Mouse (Mus musculus): ENCODE measurements around the gene Vangl2. TPM values are rescaled to one million over a fixed set of nuclear protein-coding genes. Genes with fewer than 3 reads are reported as not detected.

Gene Vangl2
- total and polyA plus RNA-seq, 3 experiments: 0.39 to 3.0 TPM; not detected in 1

DNA sequence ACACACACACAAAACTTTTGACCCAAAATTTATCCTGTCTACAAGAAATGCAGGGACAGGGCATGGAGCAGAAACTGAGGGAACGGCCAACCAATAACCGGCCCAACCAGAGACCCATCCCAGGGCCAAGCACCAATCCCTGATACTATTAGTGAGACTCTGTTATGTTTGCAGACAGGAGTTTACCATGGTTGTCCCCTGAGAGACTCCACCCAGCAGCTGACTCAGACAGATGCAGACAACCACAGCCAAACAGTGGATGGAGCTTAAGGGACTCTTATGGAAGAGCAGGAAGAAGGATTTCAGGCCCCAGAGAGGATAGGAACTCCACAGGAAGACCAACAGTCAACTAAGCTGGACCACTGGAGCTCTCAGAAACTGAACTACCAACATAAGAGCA, 1.7 kb upstream of the Vangl2 start:
- peaks cover 3 to 12% of the 10 kb centered on the region in 2 experiments; a peak in 3 of 4 replicates for H3K27me3 ChIP-seq (ENCODE audit: control insufficient read depth in 1 of 2, insufficient read depth in 2 of 2, low read length in 2 of 2)
- H3K36me3 ChIP-seq (ENCODE audit: control insufficient read depth in 1 of 2, insufficient read depth in 2 of 2, low read length in 2 of 2): peaks cover 0 to 2% of the 10 kb centered on the region in 2 experiments; a peak in 1 of 4 replicates
- no peak overlapping the region for H3K27ac ChIP-seq (ENCODE audit: control insufficient read depth, low read depth, low read length)
- no peak for TF ChIP-seq MXI1 (IDR thresholded peaks at IDR 0.05; ENCODE audit: low read depth, low read length)
- no peak overlapping the region for H3K4me3 ChIP-seq (ENCODE audit: control insufficient read depth in 1 of 2, insufficient read depth in 1 of 2, low read depth in 2 of 2, low read length in 2 of 2)
- no peaks in the 10 kb centered on the region for H3K9me3 ChIP-seq (replicated peaks; ENCODE audit: insufficient read depth, low read length)
- H3K4me1 ChIP-seq (ENCODE audit: control insufficient read depth in 1 of 2, insufficient read depth in 2 of 2, low read length in 2 of 2): peaks cover 0 to 7% of the 10 kb centered on the region in 2 experiments; a peak in 2 of 4 replicates
- H3K79me2 ChIP-seq (ENCODE audit: control insufficient read depth, insufficient read depth, low read length, poor library complexity): no peaks in the 10 kb centered on the region
- no peak for DNase-seq (ENCODE audit: low read depth, low spot score)
- no peak overlapping the region for H3K9ac ChIP-seq (ENCODE audit: control insufficient read depth, low read depth, low read length, poor library complexity, severe bottlenecking)

DNA sequence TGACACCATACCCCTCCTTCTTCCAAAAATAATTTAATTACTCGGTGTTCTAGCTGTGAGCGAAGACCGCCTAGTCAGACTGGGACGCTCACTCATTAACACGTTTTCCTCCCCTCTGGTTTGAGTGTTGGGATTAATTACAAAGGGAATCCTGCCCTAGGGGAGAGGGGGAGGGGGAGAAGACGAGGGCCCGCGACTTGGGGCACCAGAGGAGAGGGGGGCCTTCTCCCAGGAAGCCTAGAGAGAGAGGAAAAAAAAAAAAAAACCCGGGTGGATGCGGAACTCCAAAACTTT, 488 bp downstream of the Vangl2 start:
- DNase-seq (ENCODE audit: low read depth, low spot score): no peak
- H3K27ac ChIP-seq (ENCODE audit: control insufficient read depth, low read depth, low read length): no peak overlapping the region
- peak overlapping the region in 1 of 2 experiments; percentile 41; a peak in 2 of 4 replicates for H3K4me3 ChIP-seq (ENCODE audit: control insufficient read depth in 1 of 2, insufficient read depth in 1 of 2, low read depth in 2 of 2, low read length in 2 of 2)

DNA sequence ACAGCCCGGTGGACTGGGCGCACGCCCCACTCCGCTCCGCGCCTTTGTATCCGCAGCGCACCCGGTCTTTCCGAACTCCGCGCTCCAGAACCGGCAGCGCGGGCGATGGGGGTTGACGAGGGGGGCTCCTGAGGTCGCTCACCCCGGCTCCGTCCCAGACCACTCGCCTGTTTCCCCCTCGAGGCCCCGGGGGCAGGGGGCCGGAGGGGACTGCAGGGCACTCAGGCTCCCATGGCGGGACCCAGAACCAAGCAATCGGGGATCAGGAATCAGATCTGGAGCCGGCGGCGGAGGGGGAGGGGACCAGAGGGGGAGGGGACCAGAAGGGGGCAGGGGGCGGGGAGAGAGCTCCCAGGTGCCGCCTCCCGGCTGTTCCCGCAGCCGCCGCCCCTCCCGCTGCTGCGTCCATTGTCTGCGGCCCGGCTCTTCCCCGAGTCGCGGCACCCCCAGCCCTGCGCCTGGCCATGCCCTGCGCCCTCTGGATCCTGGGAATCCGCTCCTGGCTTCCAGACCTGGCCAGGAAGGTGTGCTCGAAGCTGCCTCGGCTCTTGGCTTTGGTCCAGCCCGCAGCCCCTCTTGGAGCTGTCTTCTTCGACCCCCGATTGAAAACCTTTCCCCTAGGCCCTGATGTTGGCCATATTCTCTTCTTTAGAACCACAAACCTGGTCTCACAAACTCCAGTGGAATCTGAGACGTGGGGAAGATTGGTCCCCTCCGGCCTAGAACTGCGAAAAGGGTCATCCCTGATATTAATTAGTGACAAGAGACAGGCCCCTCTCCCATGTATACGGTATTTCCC, 1.0 kb downstream of the Vangl2 start:
- DNase-seq (ENCODE audit: low read depth, low spot score): peak; percentile 75
- Histone ChIP-seq H3K9ac (ENCODE audit: control insufficient read depth, low read depth, low read length, poor library complexity, severe bottlenecking) (peak overlapping the region; percentile 76), H3K4me3 (ENCODE audit: control insufficient read depth in 1 of 2, insufficient read depth in 1 of 2, low read depth in 2 of 2, low read length in 2 of 2) (peak overlapping the region; percentile 80 to 92), H3K27me3 (ENCODE audit: control insufficient read depth in 1 of 2, insufficient read depth in 2 of 2, low read length in 2 of 2) (peaks cover 2 to 5% of the 10 kb centered on the region in 2 experiments; a peak in 2 of 4 replicates), H3K27ac (ENCODE audit: control insufficient read depth, low read depth, low read length) (no peak overlapping the region), H3K9me3 (replicated peaks; ENCODE audit: insufficient read depth, low read length) (no peaks in the 10 kb centered on the region), H3K36me3 (ENCODE audit: control insufficient read depth in 1 of 2, insufficient read depth in 2 of 2, low read length in 2 of 2) (peaks cover 0 to 2% of the 10 kb centered on the region in 2 experiments; a peak in 1 of 4 replicates), H3K4me1 (ENCODE audit: control insufficient read depth in 1 of 2, insufficient read depth in 2 of 2, low read length in 2 of 2) (peaks cover 0 to 7% of the 10 kb centered on the region in 2 experiments; a peak in 2 of 4 replicates), H3K79me2 (ENCODE audit: control insufficient read depth, insufficient read depth, low read length, poor library complexity) (no peaks in the 10 kb centered on the region)
- TF ChIP-seq CTCF (IDR thresholded peaks at IDR 0.05 in 2 of 3, conservative IDR thresholded peaks at IDR 0.05 in 1 of 3; ENCODE audit: control insufficient read depth in 1 of 3, insufficient read depth in 1 of 3, low read depth in 2 of 3, low read length in 3 of 3, poor library complexity in 1 of 3, severe bottlenecking in 1 of 3) (0 out of 6 replicates have a peak, but pooled peaks of 1 of the 3 experiments have one; percentile 2), ZC3H11A (IDR thresholded peaks at IDR 0.05; ENCODE audit: low read depth, low read length) (no peak), NELFE (IDR thresholded peaks at IDR 0.05; ENCODE audit: low read depth, low read length) (no peak), USF1 (IDR thresholded peaks at IDR 0.05; ENCODE audit: low read depth, low read length) (no peak), RCOR1 (IDR thresholded peaks at IDR 0.05; ENCODE audit: low read depth, low read length) (no peak), GABPA (IDR thresholded peaks at IDR 0.05; ENCODE audit: low read depth, low read length) (no peak), USF2 (IDR thresholded peaks at IDR 0.05; ENCODE audit: borderline replicate concordance in 1 of 2, insufficient read depth in 1 of 2, low read depth in 1 of 2, low read length in 2 of 2) (no peak), ZMIZ1 (IDR thresholded peaks at IDR 0.05; ENCODE audit: low read depth, low read length) (no peak), MXI1 (IDR thresholded peaks at IDR 0.05; ENCODE audit: low read depth, low read length) (0 out of 2 replicates have a peak, but pooled peaks have one; percentile 17), MAFK (IDR thresholded peaks at IDR 0.05; ENCODE audit: borderline replicate concordance, low read depth, low read length) (no peak), MAZ (IDR thresholded peaks at IDR 0.05; ENCODE audit: low read depth, low read length) (peak; percentile 70), CHD2 (IDR thresholded peaks at IDR 0.05; ENCODE audit: low read length) (peak; percentile 28; the same call in 1 of the 2 replicates), MYC (IDR thresholded peaks at IDR 0.05; ENCODE audit: low read depth, low read length) (no peak), HCFC1 (IDR thresholded peaks at IDR 0.05; ENCODE audit: low read depth, low read length) (peak; percentile 36; the same call in 1 of the 2 replicates), EP300 (IDR thresholded peaks at IDR 0.05; ENCODE audit: low read depth in 1 of 2, low read length in 2 of 2) (0 out of 4 replicates have a peak, but pooled peaks of 1 of the 2 experiments have one; percentile 20), TAL1 (IDR thresholded peaks at IDR 0.05; ENCODE audit: low read length) (no peak)

More for the DNA sequence above, 488 bp downstream of the Vangl2 start:
- H3K4me1 ChIP-seq (ENCODE audit: control insufficient read depth in 1 of 2, insufficient read depth in 2 of 2, low read length in 2 of 2): peaks cover 0 to 7% of the 10 kb centered on the region in 2 experiments; a peak in 2 of 4 replicates
- no peaks in the 10 kb centered on the region for H3K79me2 ChIP-seq (ENCODE audit: control insufficient read depth, insufficient read depth, low read length, poor library complexity)
- H3K9ac ChIP-seq (ENCODE audit: control insufficient read depth, low read depth, low read length, poor library complexity, severe bottlenecking): peak overlapping the region; percentile 66; the same call in 1 of the 2 replicates
- H3K9me3 ChIP-seq (replicated peaks; ENCODE audit: insufficient read depth, low read length): no peaks in the 10 kb centered on the region
- peaks cover 2 to 6% of the 10 kb centered on the region in 2 experiments; a peak in 2 of 4 replicates for H3K27me3 ChIP-seq (ENCODE audit: control insufficient read depth in 1 of 2, insufficient read depth in 2 of 2, low read length in 2 of 2)
- peaks cover 0 to 2% of the 10 kb centered on the region in 2 experiments; a peak in 1 of 4 replicates for H3K36me3 ChIP-seq (ENCODE audit: control insufficient read depth in 1 of 2, insufficient read depth in 2 of 2, low read length in 2 of 2)
- TF ChIP-seq CHD1 (IDR thresholded peaks at IDR 0.05; ENCODE audit: low read depth, low read length) (no peak), USF2 (IDR thresholded peaks at IDR 0.05; ENCODE audit: borderline replicate concordance in 1 of 2, insufficient read depth in 1 of 2, low read depth in 1 of 2, low read length in 2 of 2) (no peak), CTCF (IDR thresholded peaks at IDR 0.05 in 2 of 3, conservative IDR thresholded peaks at IDR 0.05 in 1 of 3; ENCODE audit: control insufficient read depth in 1 of 3, insufficient read depth in 1 of 3, low read depth in 2 of 3, low read length in 3 of 3, poor library complexity in 1 of 3, severe bottlenecking in 1 of 3) (no peak), ZNF384 (IDR thresholded peaks at IDR 0.05; ENCODE audit: low read depth, low read length) (no peak), BHLHE40 (IDR thresholded peaks at IDR 0.05; ENCODE audit: borderline replicate concordance, low read depth, low read length) (no peak), RCOR1 (IDR thresholded peaks at IDR 0.05; ENCODE audit: low read depth, low read length) (no peak), MEF2A (IDR thresholded peaks at IDR 0.05; ENCODE audit: extremely low read depth, insufficient replicate concordance, low read depth, low read length, poor library complexity, severe bottlenecking) (no peak), POLR2A (IDR thresholded peaks at IDR 0.05; ENCODE audit: control insufficient read depth in 1 of 2, insufficient read depth in 1 of 2, low read depth in 1 of 2, low read length in 2 of 2, poor library complexity in 1 of 2) (no peak), POLR2AphosphoS5 (IDR thresholded peaks at IDR 0.05; ENCODE audit: borderline replicate concordance, low read depth, low read length) (no peak), ETS1 (IDR thresholded peaks at IDR 0.05; ENCODE audit: low read depth, low read length) (no peak), UBTF (IDR thresholded peaks at IDR 0.05; ENCODE audit: borderline replicate concordance, insufficient read depth, low read depth, low read length) (no peak), TCF12 (IDR thresholded peaks at IDR 0.05; ENCODE audit: low read depth, low read length) (no peak), SIN3A (IDR thresholded peaks at IDR 0.05; ENCODE audit: low read length) (no peak)
